Mouse (Mus musculus) heart, adult 2 months (tissue): ENCODE measurements around the gene Ppp2r3d.

Experiments
- CTCF ChIP-seq: fragments of 200-600 bp; IDR thresholded peaks from 2 replicates; pipeline ENCODE4 v1.8.1; 2022; ENCODE audit warnings: antibody characterized with exemption, mild to moderate bottlenecking, moderate library complexity
- EP300 ChIP-seq: fragments of 200-500 bp; IDR thresholded peaks from 2 replicates; pipeline ENCODE4 v1.6.1; 2011; ENCODE audit warnings: low read depth, low read length, control low read depth; ENCODE audit not compliant: insufficient read depth

- no peak; the same call in 1 of the 2 replicates for TF ChIP-seq EP300
- TF ChIP-seq CTCF, result no peak
Observed at GRCm38 (mm10) chr9:124425411-124425885, 51.2 kb downstream of the Ppp2r3d start.
